Mouse (Mus musculus) midbrain, embryonic 11.5 days (tissue): ENCODE results near the gene Prm3. TPM values are rescaled to one million over a fixed set of nuclear protein-coding genes. Genes with fewer than 3 reads are reported as not detected.

Experiments
- ATAC-seq: fragments of 200-750 bp; cut with Nextera tagmentation; 2 replicates; pipeline ENCODE4 v1.8.0; 2017; ENCODE audit warnings: moderate TSS enrichment, moderate library complexity; ENCODE audit not compliant: low FRiP score
- DNase-seq: peaks from one replicate; pipeline ENCODE4 v3.0.0; 2015; ENCODE audit warnings: low spot score; ENCODE audit errors: missing footprints
- H3K27ac ChIP-seq: fragments of 300-500 bp; sonication (generic); 2 replicates; pipeline ENCODE4 v1.5.1; 2014; ENCODE audit warnings: low read depth, low read length
- H3K27me3 ChIP-seq: fragments of 300-500 bp; sonication (generic); 2 replicates; pipeline ENCODE4 v1.6.1; 2014; ENCODE audit warnings: mild to moderate bottlenecking, low read length, moderate library complexity, mixed read lengths; ENCODE audit not compliant: control insufficient read depth, insufficient read depth
- H3K36me3 ChIP-seq: fragments of 300-500 bp; sonication (generic); 2 replicates; pipeline ENCODE4 v1.6.1; 2014; ENCODE audit warnings: mild to moderate bottlenecking, low read length, moderate library complexity, mixed read lengths; ENCODE audit not compliant: control insufficient read depth, insufficient read depth
- H3K4me1 ChIP-seq: fragments of 300-500 bp; sonication (generic); 2 replicates; pipeline ENCODE4 v1.6.1; 2014; ENCODE audit warnings: low read length; ENCODE audit not compliant: control insufficient read depth, insufficient read depth
- H3K4me2 ChIP-seq: fragments of 300-500 bp; sonication (generic); 2 replicates; pipeline ENCODE4 v1.6.1; 2014; ENCODE audit warnings: mild to moderate bottlenecking, moderate library complexity
- H3K4me3 ChIP-seq: fragments of 300-500 bp; sonication (generic); 2 replicates; pipeline ENCODE4 v1.5.1; 2014; ENCODE audit warnings: low read depth, low read length
- H3K9ac ChIP-seq: fragments of 300-500 bp; sonication (generic); 2 replicates; pipeline ENCODE4 v1.6.1; 2014; ENCODE audit warnings: low read length
- H3K9me3 ChIP-seq: fragments of 300-500 bp; sonication (generic); 2 replicates; pipeline ENCODE4 v1.6.1; 2016; ENCODE audit warnings: low read length; ENCODE audit not compliant: control insufficient read depth
- WGBS: fragments of 180-500 bp; shearing (Covaris S2); extraction: QIAGEN DNeasy Blood & Tissue Kit; methylation state at CpG from one replicate; pipeline ENCODE4 v1.1.7; 2014; 5-methylcytosine and 5-hydroxymethylcytosine counted together
- polyA plus RNA-seq: library from polyadenylated mRNA; unstranded; fragments of >200 nt; fragmentation: Nextera tagmentation; extraction: Ambion mirVana; gene quantifications from 2 replicates; pipeline ENCODE4 v1.2.1, GENCODE M21; 2014

Prm3 gene
- polyA plus RNA-seq, 1 experiment from 2014 or later, result not detected

DNA sequence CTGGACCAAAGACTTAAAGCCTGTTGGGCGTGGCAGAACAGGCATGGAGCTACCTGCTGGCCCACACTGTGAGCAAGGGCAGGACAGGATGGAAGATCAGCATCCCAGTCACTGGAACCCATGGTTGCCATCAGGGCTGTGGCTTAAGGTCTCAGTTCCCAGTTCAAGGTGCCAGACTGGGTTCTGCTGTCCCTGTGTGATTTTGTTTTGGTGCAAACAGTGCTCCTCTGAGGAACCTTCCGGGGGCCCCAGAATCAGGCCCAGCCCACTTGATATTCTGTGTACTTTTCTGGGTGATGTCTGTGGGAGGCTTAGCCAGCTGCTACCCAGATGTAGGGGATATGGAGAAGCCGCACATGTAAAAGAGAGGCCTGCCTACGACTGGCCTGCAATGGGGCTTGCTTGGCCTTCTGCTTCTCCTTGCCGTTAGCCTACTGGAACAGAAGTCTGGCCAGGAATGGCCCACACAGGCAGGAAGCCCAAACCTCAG, 10.0 kb downstream of the Prm3 start:
- Histone ChIP-seq H3K4me2 (no peak overlapping the region), H3K9me3 (no peaks in the 10 kb centered on the region), H3K36me3 (no peaks in the 10 kb centered on the region), H3K27ac (no peak overlapping the region), H3K27me3 (peaks cover 15% of the 10 kb centered on the region), H3K4me3 (no peak overlapping the region), H3K4me1 (peaks cover 10% of the 10 kb centered on the region), H3K9ac (no peak overlapping the region)
- no peak for ATAC-seq
- no peak for DNase-seq
- WGBS, result 80% methylated on average over 5 of the region's 5 CpGs

DNA sequence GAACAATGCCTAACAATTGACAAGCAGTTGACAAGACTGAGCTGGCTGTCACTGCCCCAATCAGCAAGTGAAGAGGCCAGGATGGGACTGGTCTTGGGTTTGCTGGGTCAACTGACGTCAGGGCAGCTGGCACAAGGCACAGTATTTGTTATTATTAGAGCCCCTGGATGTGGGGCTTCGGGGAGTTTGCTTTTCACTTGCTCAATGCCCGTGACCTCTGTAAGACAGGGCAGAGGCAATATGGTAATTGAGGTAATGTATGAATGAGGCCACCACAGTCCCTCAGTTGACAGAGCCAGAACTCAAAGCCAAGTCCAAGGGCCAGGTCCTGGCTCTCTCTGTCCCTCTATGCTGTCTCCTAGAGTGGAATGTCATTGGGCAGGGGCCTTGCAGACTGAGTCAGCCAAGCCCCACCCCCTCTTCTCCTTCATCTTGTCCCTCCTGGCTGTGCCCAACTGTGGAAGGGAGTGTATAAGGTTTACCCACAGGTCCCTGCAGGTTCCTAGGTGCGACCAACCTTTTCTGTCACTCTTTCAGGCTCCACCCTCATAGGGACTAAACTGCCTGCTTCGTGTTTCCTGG, 13.0 kb downstream of the Prm3 start:
- Histone ChIP-seq H3K27me3 (no peaks in the 10 kb centered on the region), H3K9ac (no peak overlapping the region), H3K4me1 (peaks cover 2% of the 10 kb centered on the region; the same call in 1 of the 2 replicates), H3K36me3 (no peaks in the 10 kb centered on the region), H3K4me3 (no peak overlapping the region), H3K4me2 (no peak overlapping the region), H3K27ac (no peak overlapping the region), H3K9me3 (no peaks in the 10 kb centered on the region)
- no peak for DNase-seq
- WGBS, result 68% methylated on average over 5 of the region's 5 CpGs
- ATAC-seq, result no peak

DNA sequence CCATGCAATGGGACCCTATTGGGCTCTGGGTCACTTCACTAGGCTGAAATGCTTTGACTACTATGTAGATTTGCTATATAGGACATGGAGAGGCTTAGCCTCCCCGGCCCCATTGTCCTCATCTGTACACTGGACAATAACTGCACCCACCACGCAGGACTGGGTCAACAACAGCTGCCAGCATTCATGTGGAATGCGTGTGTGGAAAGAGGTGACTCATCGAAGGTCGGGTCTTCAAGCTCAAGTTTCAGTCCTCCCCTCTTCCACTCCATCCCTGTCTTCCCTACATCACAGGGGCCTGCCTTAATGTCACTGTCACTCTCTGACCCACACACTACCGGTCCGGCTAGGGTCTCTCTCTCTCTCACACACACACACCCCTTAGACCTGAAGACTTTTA, 14.4 kb downstream of the Prm3 start:
- no peak overlapping the region for H3K4me3 ChIP-seq
- WGBS, result 71% methylated on average over 7 of the region's 7 CpGs
- no peaks in the 10 kb centered on the region for H3K36me3 ChIP-seq

DNA sequence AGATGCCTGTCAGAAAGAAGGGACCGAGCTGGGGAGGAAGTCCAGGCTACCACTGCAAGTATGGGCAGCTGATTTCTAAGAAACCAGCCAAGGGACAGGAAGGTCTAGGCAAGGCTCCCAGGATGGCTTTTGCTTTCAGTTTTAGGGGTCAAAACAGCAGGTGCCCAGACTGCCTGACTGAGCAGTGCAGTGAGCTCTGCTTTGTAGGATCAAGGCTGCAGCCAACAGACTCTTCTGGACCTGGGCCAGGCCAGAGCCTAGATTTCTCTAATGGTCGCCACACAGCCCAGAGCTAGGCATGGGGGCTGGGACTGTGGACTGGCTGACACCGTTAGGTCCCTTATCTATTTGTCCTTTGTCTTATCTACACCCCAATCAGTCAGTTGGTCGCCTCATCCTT, 16.0 kb downstream of the Prm3 start:
- WGBS, result 68% methylated on average over 4 of the region's 4 CpGs
- no peak overlapping the region for H3K27ac ChIP-seq
- no peaks in the 10 kb centered on the region for H3K9me3 ChIP-seq
- H3K4me3 ChIP-seq, result no peak overlapping the region
- peak; percentile 47 for DNase-seq
- no peak overlapping the region for H3K4me2 ChIP-seq
- no peak overlapping the region for H3K9ac ChIP-seq
- H3K36me3 ChIP-seq, result no peaks in the 10 kb centered on the region
- no peaks in the 10 kb centered on the region for H3K4me1 ChIP-seq
- ATAC-seq, result no peak
- no peaks in the 10 kb centered on the region for H3K27me3 ChIP-seq

More for the DNA sequence above, 14.4 kb downstream of the Prm3 start:
- H3K27ac ChIP-seq, result no peak overlapping the region
- H3K4me1 ChIP-seq, result no peaks in the 10 kb centered on the region
- no peak overlapping the region for H3K9ac ChIP-seq
- DNase-seq (peak; percentile 35), ATAC-seq (no peak)
- no peaks in the 10 kb centered on the region for H3K27me3 ChIP-seq
- no peak overlapping the region for H3K4me2 ChIP-seq
- H3K9me3 ChIP-seq, result no peaks in the 10 kb centered on the region

DNA sequence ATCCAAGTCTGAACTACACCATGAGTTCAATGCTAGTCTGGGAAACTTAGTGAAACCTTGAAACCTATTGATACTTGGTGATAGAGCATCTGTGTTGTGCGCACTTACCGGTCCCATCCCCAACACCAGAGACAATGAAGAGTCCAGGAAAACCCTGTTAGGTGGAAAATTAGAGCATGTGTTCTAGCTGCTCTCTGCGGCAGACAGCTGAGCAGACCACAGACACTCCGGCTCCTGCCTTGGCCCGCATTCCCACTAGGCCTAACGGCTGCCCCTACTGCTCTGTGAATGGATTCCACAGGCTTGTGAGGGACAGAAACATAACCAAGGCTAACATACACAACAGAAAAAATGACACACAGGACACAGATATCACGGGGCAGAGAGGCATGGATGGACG, 17.2 kb downstream of the Prm3 start:
- no peak for ATAC-seq
- no peaks in the 10 kb centered on the region for H3K27me3 ChIP-seq
- 89% methylated on average over 8 of the region's 8 CpGs for WGBS
- no peak overlapping the region for H3K27ac ChIP-seq
- H3K36me3 ChIP-seq, result no peaks in the 10 kb centered on the region
- no peaks in the 10 kb centered on the region for H3K9me3 ChIP-seq
- no peak overlapping the region for H3K4me3 ChIP-seq
- H3K9ac ChIP-seq, result no peak overlapping the region
- H3K4me1 ChIP-seq, result no peaks in the 10 kb centered on the region
- H3K4me2 ChIP-seq, result no peak overlapping the region
- peak; percentile 66 for DNase-seq

DNA sequence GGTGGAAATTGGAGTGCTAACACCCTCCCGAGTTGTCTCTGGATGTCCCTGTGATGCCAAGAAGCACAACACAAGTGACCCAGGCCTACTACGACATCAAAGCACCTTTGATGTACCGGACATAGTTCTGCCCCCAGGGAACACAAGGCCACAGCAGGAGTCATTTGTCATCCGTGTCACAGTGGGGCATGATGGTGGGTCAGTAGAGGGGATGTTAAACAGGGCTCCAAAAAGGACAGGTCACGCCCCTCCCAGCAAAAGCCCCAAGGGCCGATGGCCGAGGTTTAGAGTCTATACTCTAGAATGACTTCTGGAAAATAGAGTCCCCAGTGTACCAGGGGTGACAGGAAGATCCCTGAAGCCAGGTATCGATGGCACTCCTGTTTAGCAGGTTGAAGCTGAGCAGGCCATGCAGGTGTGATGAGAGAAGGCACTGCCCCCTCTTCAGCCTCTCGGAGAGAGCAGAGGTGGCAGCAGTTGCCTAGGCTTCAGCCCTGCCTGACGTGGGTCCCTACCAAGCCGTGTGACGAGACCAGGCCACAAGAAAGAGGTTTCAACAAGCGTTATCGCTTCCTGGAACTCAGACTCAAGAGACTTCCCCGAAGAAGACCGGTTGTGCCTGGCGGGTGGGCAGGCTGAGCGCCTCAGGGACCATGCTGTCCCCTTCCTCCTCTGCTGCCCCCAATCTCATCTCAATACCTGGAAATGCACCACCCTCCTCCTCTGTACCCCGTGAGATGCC, 18.8 kb downstream of the Prm3 start:
- ATAC-seq, result no peak
- 69% methylated on average over 19 of the region's 19 CpGs for WGBS
- H3K27ac ChIP-seq, result no peak overlapping the region

DNA sequence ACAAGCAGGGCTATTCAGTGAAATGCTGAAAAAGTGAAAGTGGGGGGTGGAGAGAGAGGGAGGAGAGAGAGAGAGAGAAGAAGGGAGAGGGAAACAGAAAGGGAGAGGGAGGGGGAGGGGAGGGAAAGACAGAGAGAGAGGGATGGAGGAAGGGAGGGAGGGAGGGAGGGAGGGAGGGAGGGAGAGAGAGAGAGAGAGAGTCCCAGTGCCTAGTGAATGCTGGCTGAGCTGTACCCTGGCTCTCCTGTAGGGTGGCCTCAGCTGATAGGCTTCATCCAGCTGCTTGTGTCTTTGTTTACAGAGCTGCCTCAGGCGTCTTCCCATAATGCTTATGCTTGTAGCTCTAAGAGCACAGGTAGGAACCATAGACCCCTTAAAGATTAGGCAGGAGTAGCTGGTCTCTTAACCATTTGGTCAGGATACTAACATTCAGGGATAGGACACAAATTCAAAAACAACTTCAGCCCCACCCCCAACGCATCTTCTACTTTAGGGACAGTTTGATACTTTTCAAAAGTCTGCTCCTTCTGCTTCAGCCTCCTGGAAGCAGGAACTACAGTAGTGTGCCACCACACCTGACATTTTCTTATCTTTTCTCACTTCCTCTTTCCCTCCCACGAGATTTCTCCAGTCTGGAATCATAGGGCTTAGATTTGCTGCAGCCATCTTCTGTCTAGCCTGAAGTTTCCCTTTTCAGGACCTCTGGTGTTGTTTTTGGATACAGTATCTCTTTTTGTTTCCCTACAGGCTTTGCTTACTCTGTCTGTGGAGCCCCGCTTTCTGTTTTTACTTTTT, 20.0 kb downstream of the Prm3 start:
- 54% methylated on average over 4 of the region's 4 CpGs for WGBS
- no peak overlapping the region for H3K27ac ChIP-seq

More for the DNA sequence above, 18.8 kb downstream of the Prm3 start:
- DNase-seq, result no peak
- Histone ChIP-seq H3K4me1 (no peaks in the 10 kb centered on the region), H3K9me3 (no peaks in the 10 kb centered on the region), H3K27me3 (no peaks in the 10 kb centered on the region), H3K36me3 (no peaks in the 10 kb centered on the region), H3K9ac (no peak overlapping the region), H3K4me3 (no peak overlapping the region), H3K4me2 (no peak overlapping the region)

DNA sequence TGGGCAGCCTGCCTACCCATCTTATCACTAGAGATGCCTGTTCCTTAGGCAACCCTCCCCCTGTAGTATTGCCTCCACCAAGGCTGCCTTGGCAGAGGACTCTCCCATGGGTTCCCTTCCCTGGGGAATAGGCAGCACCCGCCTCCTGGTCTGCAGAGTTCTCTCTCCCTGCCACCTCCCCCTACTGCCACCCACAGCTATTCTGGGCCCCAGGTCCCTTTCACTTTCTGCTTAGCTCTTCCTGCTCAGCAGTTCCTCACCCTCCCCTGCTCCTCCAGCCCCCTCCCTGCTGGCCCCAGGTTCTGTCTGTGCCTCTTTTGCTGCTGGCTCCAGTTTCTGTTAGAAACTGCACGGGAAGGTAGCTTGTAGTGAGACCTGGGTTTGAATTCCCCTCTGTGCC, 21.1 kb downstream of the Prm3 start:
- Histone ChIP-seq H3K9me3 (no peaks in the 10 kb centered on the region), H3K4me3 (no peak overlapping the region), H3K9ac (no peak overlapping the region), H3K27ac (no peak overlapping the region), H3K4me1 (no peaks in the 10 kb centered on the region), H3K27me3 (no peaks in the 10 kb centered on the region), H3K4me2 (no peak overlapping the region), H3K36me3 (no peaks in the 10 kb centered on the region)
- whole genome bisulfite sequencing, result 38% methylated on average over 2 of the region's 2 CpGs
- DNase-seq (no peak), ATAC-seq (no peak)

More for the DNA sequence above, 20.0 kb downstream of the Prm3 start:
- Histone ChIP-seq H3K4me2 (no peak overlapping the region), H3K9ac (no peak overlapping the region), H3K27me3 (no peaks in the 10 kb centered on the region), H3K4me1 (no peaks in the 10 kb centered on the region), H3K4me3 (no peak overlapping the region), H3K9me3 (no peaks in the 10 kb centered on the region), H3K36me3 (no peaks in the 10 kb centered on the region)
- no peak for ATAC-seq
- no peak for DNase-seq

DNA sequence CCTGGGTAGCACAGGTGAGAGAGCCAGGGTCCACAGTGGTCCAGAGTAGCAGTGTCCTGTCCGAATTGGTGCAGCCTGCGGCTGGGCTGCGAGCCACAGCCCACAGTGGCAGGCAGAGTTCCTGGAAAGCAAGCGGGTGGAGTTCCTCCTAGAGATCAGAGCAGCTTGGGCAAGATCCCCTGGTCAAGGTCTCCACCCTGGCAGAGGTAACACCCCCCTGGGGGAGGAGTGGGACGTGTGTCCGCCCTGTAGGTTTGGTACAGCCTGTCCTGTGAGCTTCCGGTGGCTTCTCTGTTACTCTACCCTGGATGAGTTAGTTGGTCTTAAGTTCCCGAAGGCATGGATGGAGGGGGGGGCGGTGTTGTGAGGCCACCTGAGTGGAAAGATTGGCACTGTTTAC, 21.9 kb downstream of the Prm3 start:
- Histone ChIP-seq H3K9me3 (no peaks in the 10 kb centered on the region), H3K4me3 (no peak overlapping the region), H3K27me3 (no peaks in the 10 kb centered on the region), H3K27ac (no peak overlapping the region), H3K4me2 (no peak overlapping the region), H3K36me3 (no peaks in the 10 kb centered on the region), H3K4me1 (no peaks in the 10 kb centered on the region), H3K9ac (no peak overlapping the region)
- ATAC-seq (no peak), DNase-seq (no peak)
- WGBS, result 64% methylated on average over 9 of the region's 9 CpGs
